Mouse (Mus musculus) testis, adult 2 months (tissue): ENCODE data around the gene Aars2. TPM values are rescaled to one million over a fixed set of nuclear protein-coding genes. Genes with fewer than 3 reads are reported as not detected.

Experiments used
- H3K27ac ChIP-seq: fragments of 200-500 bp; 2 replicates; pipeline ENCODE4 v1.5.1; 2012; ENCODE audit warnings: low read depth, low read length; ENCODE audit not compliant: control insufficient read depth, insufficient read depth
- H3K27me3 ChIP-seq: fragments of 200-500 bp; 2 replicates; pipeline ENCODE4 v1.6.1; 2012; ENCODE audit warnings: mild to moderate bottlenecking, low read length, moderate library complexity; ENCODE audit not compliant: control insufficient read depth, insufficient read depth
- H3K36me3 ChIP-seq: fragments of 200-500 bp; 2 replicates; pipeline ENCODE4 v1.6.1; 2012; ENCODE audit warnings: mild to moderate bottlenecking, low read length; ENCODE audit not compliant: control insufficient read depth, insufficient read depth
- H3K4me1 ChIP-seq: fragments of 200-500 bp; 2 replicates; pipeline ENCODE4 v1.6.1; 2012; ENCODE audit warnings: low read length; ENCODE audit not compliant: control insufficient read depth, insufficient read depth
- H3K4me3 ChIP-seq: fragments of 200-500 bp; 2 replicates; pipeline ENCODE4 v1.5.1; 2012; ENCODE audit warnings: low read depth, mild to moderate bottlenecking, low read length, moderate library complexity, mixed read lengths; ENCODE audit not compliant: control insufficient read depth
- CTCF ChIP-seq: fragments of 200-500 bp; IDR thresholded peaks from 2 replicates; pipeline ENCODE4 v1.5.1; 2012; ENCODE audit warnings: low read depth, mild to moderate bottlenecking, inconsistent platforms, low read length, moderate library complexity; ENCODE audit not compliant: control insufficient read depth, insufficient read depth, insufficient replicate concordance
- POLR2A ChIP-seq: fragments of 200-500 bp; IDR thresholded peaks from 2 replicates; pipeline ENCODE4 v1.6.1; 2012; ENCODE audit warnings: low read depth, mild to moderate bottlenecking, inconsistent platforms, low read length, moderate library complexity; ENCODE audit not compliant: control insufficient read depth
- polyA plus RNA-seq: library from polyadenylated mRNA; depleted of rRNA; stranded (reverse); fragments of >200 nt; gene quantifications from 2 replicates; pipeline ENCODE4 v1.2.3, GENCODE M21; 2012

Aars2 gene
- polyA plus RNA-seq, 1 experiment: 19.3 TPM

DNA sequence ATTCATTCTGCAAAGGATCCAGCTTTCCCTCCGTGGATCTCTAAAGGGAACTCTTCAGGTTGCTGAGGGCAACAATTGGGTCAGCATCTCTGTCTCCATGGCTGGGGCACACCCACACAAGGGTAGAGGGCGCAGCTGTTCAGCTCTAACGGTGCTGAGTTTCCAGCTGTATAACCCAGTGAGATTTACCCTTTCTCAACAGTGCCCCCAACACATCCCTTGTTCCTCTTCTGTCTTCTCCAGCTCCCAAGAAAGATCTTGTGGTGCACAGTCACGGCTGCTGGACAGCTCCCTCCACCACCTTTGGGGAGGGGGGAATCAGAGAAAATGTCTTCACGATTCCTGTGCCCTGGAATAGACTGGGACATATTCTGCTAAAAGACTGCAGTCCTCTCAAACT is 19.4 kb upstream of the Aars2 start:
- Histone ChIP-seq H3K4me3 (no peak overlapping the region), H3K36me3 (no peaks in the 10 kb centered on the region), H3K27ac (no peak overlapping the region), H3K4me1 (no peaks in the 10 kb centered on the region), H3K27me3 (no peaks in the 10 kb centered on the region)
- TF ChIP-seq POLR2A (no peak), CTCF (no peak)

DNA sequence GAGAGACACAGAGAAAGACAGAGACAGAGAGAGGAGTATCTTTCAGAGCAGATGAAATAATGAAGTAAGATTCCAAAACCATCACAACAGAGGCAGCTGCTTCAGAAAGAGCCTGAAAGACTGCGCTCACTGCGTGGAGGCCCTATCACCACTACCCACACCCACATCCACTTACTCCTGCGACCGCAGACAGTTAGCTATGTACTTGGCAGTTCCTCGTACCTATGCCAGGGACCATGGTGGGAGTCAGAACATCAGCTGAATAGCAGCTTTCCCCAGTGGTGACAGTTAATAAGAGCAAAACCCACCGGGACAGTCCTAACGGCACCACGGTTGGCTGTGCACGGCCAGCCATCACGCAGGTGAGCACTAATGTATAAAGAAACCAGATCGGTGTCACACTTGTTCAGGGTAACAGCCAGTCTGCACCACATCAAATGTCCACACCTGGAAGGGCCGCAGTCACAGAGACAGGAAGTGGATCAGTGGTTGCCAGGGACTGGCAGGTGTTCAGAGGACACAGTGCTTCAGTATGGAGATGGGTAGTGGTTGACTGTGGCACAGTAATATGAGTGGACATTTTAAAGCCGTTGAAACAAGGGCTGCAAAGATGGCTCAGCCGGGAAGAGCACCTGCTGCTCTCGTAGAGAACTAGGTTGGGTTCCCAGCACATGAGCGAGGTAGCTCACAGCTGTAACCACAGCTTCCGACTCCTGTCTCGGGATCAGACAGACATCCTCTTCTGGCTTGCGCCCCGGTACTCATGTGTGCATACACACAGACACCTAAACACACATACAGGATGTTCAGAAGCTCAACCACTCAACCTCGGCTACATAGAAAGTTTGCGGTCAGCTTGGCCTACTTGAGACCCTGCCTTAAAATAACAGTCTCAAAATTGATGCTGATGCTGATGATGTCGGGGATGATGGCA is 18.1 kb upstream of the Aars2 start:
- H3K4me3 ChIP-seq: no peak overlapping the region
- H3K27me3 ChIP-seq: no peaks in the 10 kb centered on the region
- TF ChIP-seq CTCF (no peak), POLR2A (no peak)
- no peak overlapping the region for H3K27ac ChIP-seq
- no peaks in the 10 kb centered on the region for H3K4me1 ChIP-seq
- no peaks in the 10 kb centered on the region for H3K36me3 ChIP-seq

DNA sequence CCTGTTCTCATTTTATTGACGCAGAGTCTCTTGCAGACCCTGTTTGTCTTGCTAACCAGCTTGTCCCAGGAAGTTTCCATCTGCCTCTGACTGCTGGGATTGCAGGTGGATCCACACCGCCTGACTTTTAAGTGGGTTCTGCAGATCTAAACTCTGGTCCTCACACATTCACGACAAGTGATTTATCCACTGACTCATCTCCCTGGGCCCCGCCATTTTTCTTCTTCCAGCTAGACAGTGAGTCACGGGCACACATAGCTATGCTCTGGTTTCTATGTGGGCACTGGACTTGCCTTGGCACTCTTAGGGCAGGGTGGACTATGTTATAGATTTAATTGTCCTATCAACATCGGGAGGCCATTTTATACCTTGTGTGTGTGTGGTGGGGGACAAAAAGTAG is 16.9 kb upstream of the Aars2 start:
- H3K4me1 ChIP-seq: no peaks in the 10 kb centered on the region
- H3K27me3 ChIP-seq: no peaks in the 10 kb centered on the region
- no peaks in the 10 kb centered on the region for H3K36me3 ChIP-seq
- H3K4me3 ChIP-seq: no peak overlapping the region
- TF ChIP-seq POLR2A: no peak
- TF ChIP-seq CTCF: no peak
- H3K27ac ChIP-seq: no peak overlapping the region

DNA sequence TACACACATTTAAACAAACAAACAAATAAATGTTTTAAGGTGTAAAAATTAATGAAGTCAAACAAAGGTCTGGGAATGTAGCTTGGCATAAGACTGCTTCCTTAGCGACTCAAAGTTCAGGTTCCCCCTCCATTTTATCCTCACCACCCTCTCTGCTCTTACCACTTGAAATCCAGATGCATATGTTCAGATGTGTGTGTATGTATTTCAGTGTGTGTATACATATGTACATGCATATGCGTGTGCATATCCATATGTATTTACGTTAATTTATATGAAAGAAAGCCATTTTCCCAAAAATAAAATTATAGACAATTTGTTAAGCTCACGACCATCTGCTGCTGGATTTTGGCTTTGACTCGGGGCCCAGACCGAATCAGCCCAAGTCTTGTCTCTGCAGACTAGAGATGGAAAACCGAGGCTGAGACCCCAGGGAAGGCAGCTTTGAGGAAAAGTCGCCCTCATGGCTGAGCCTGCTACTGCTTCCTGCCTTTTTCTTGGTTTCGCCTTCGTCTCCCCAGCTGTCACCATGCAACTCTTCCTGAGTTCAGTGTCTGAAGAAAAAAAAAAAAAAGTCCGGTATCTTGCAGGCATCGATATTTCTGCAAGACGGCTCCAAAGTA is 16.0 kb upstream of the Aars2 start:
- Histone ChIP-seq H3K36me3 (no peaks in the 10 kb centered on the region), H3K27ac (no peak overlapping the region), H3K4me3 (no peak overlapping the region), H3K4me1 (0 out of 2 replicates have a peak, but pooled peaks cover 3% of the 10 kb centered on the region), H3K27me3 (no peaks in the 10 kb centered on the region)
- TF ChIP-seq CTCF (no peak), POLR2A (no peak)

DNA sequence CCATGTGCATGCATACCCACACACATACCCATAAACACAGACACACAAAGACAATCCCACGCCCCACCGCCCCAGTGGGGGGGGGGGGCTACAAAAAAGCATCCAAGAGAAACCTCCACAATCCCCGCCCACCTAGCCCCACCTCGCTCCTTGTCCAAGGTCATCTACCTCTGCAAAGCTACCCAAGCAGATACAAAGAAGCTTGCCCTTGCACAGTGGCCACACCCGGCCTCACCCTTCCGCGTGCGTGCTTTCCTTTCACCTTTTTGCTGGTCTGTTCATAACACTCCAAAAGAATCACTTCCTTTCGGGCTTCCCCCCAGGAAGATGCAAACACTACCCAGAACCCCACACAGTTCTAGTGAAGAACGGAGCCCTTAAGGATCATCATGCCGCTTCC is 11.2 kb upstream of the Aars2 start:
- H3K4me3 ChIP-seq: peak overlapping the region; percentile 36

DNA sequence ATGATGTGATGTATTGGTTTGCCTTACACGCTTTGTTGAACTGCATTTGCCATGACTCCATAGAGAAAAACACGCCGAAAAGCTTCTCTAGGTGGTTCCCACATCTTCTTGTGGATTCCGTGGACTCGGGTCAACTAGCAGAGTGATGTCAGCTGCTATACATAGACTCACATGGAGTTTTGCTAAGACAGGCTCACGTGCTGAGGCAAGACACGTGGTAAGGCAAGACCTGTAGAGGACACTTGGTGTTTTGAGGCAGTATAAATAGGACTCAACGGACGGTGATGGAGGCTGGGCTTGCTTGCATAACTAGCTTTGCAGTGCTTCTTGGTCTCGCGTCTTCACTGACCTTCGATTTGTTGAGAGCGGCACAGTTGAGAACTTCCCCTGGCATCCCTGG is 8.2 kb upstream of the Aars2 start:
- TF ChIP-seq CTCF (no peak), POLR2A (no peak)
- H3K36me3 ChIP-seq: no peaks in the 10 kb centered on the region

More for the DNA sequence above, 11.2 kb upstream of the Aars2 start:
- Histone ChIP-seq H3K27me3 (no peaks in the 10 kb centered on the region), H3K27ac (no peak overlapping the region), H3K4me1 (0 out of 2 replicates have a peak, but pooled peaks cover 4% of the 10 kb centered on the region), H3K36me3 (no peaks in the 10 kb centered on the region)
- TF ChIP-seq POLR2A (no peak), CTCF (no peak)

DNA sequence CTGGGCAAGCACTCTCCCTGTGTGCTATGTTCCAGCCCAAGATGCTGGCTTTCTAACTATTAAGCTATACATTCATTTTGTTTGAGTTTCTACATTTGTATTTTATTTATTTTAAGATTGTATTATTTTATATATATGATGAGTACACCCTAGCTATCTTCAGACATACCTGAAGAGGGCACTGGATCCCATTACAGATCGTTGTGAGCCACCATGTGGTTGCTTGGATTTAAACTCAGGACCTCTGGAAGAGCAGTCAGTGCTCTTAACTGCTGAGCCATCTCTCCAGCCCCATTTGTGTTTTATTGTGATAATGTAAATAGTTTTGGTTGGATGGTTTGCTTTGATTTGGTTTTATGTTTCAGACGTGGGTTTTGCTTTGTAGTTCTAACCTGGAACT is 7.1 kb upstream of the Aars2 start:
- no peaks in the 10 kb centered on the region for H3K27me3 ChIP-seq
- H3K4me3 ChIP-seq: no peak overlapping the region
- TF ChIP-seq POLR2A (no peak), CTCF (no peak)
- H3K4me1 ChIP-seq: 0 out of 2 replicates have a peak, but pooled peaks cover 4% of the 10 kb centered on the region
- H3K27ac ChIP-seq: no peak overlapping the region
- H3K36me3 ChIP-seq: no peaks in the 10 kb centered on the region

More for the DNA sequence above, 8.2 kb upstream of the Aars2 start:
- Histone ChIP-seq H3K27ac (no peak overlapping the region), H3K4me3 (no peak overlapping the region), H3K4me1 (0 out of 2 replicates have a peak, but pooled peaks cover 4% of the 10 kb centered on the region), H3K27me3 (no peaks in the 10 kb centered on the region)
